Mouse (Mus musculus): ENCODE data around the gene Hoxb1. TPM values are rescaled to one million over a fixed set of nuclear protein-coding genes. Genes with fewer than 3 reads are reported as not detected.
A peak's percentile ranks its signal among the peaks of the same experiment; 100 is the strongest.

Gene Hoxb1
- polyA plus RNA-seq, 1 experiment from 2014 or later: not detected

DNA sequence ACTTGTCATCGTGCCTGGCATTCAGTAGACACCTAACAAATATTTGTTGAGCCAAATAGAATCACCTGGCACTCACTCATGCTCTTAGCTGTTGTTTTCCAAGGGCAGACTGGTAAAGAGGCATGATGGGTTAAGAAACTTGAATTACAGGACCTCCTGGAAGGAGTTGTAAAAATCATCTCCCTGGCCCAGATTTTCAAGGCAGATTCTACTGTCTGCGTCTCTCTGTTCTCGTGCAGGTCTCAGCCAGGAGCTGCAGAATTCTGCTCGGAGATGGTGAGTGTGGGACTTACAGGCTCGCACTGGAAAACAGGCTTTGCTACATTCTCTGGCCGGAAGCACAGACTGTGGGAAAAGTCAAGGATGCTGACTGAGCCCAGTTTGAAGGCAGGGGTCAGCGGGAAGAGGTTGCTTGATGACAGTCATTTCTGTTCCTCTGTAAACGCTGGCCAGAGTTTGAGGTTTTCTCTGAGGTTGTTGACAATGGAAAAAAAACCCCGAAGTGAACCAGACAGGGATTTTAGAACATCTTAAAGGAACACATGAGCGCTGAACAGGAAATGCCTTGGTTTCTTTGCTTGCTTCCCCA is 38.6 kb downstream of the Hoxb1 start:
- DNase-seq (ENCODE audit: low spot score): peak; percentile 44
- Histone ChIP-seq H3K9ac (replicated peaks; ENCODE audit: low read depth) (no peak overlapping the region), H3K27me3 (replicated peaks; ENCODE audit: insufficient read depth, low read length) (0 out of 2 replicates have a peak, but pooled peaks cover 6% of the 10 kb centered on the region), H3K4me1 (ENCODE audit: insufficient read depth, low read depth, low read length) (no peaks in the 10 kb centered on the region), H3K36me3 (ENCODE audit: insufficient read depth, low read length) (no peaks in the 10 kb centered on the region), H3K9me3 (ENCODE audit: low read length) (no peaks in the 10 kb centered on the region), H3K27ac (ENCODE audit: low read length) (peak overlapping the region; percentile 38; the same call in 1 of the 2 replicates), H3K4me3 (ENCODE audit: low read depth, low read length) (no peak overlapping the region), H3K4me2 (replicated peaks; ENCODE audit: low read depth, low read length) (no peak overlapping the region)
- ATAC-seq: no peak
- WGBS: 17% methylated on average over 10 of the region's 10 CpGs
- TF ChIP-seq CTCF (IDR thresholded peaks at IDR 0.05) (no peak), EP300 (IDR thresholded peaks at IDR 0.05) (no peak)

- peak overlapping the region; percentile 38; the same call in 1 of the 2 replicates for H3K27ac ChIP-seq (ENCODE audit: low read length)
- DNase-seq (ENCODE audit: low spot score): no peak
- H3K9ac ChIP-seq (replicated peaks; ENCODE audit: low read depth): no peak overlapping the region
- H3K4me3 ChIP-seq (ENCODE audit: low read depth, low read length): no peak overlapping the region
- no peaks in the 10 kb centered on the region for H3K4me1 ChIP-seq (ENCODE audit: insufficient read depth, low read depth, low read length)
- WGBS: 64% methylated on average over 7 of the region's 7 CpGs
- no peaks in the 10 kb centered on the region for H3K36me3 ChIP-seq (ENCODE audit: insufficient read depth, low read length)
- H3K4me2 ChIP-seq (replicated peaks; ENCODE audit: low read depth, low read length): no peak overlapping the region
- no peak for TF ChIP-seq CTCF (IDR thresholded peaks at IDR 0.05)
- no peak for TF ChIP-seq EP300 (IDR thresholded peaks at IDR 0.05)
- 0 out of 2 replicates have a peak, but pooled peaks cover 6% of the 10 kb centered on the region for H3K27me3 ChIP-seq (replicated peaks; ENCODE audit: insufficient read depth, low read length)
- H3K9me3 ChIP-seq (ENCODE audit: low read length): no peaks in the 10 kb centered on the region
- ATAC-seq: peak; percentile 18; the same call in 1 of the 2 replicates
Measured at GRCm38 (mm10) chr11:96404831-96405230, 39.3 kb downstream of the Hoxb1 start.

DNA sequence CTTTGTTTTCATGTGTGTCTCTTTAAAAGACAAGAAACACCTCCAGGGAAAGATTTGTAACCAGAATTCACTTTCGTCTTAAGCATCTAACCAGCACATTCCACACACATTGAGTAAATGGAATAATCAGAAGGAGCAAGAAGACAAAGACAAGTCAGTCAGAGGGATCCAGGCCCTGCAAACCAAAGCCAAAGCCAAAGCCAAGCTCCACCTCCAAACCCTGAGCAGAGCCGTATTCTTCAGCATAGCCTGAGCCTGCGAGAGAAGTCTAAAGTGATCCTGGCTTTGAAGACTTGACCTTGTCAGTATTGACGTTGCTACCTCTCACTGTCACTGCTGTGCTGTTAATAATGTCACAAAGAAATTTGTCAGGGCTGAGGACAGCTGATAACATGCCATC is 40.0 kb downstream of the Hoxb1 start:
- WGBS: 45% methylated on average over 4 of the region's 4 CpGs
- 0 out of 2 replicates have a peak, but pooled peaks cover 6% of the 10 kb centered on the region for H3K27me3 ChIP-seq (replicated peaks; ENCODE audit: insufficient read depth, low read length)
- no peak overlapping the region for H3K27ac ChIP-seq (ENCODE audit: low read length)
- TF ChIP-seq CTCF (IDR thresholded peaks at IDR 0.05) (no peak), EP300 (IDR thresholded peaks at IDR 0.05) (no peak)
- no peaks in the 10 kb centered on the region for H3K4me1 ChIP-seq (ENCODE audit: insufficient read depth, low read depth, low read length)
- H3K9me3 ChIP-seq (ENCODE audit: low read length): no peaks in the 10 kb centered on the region
- H3K9ac ChIP-seq (replicated peaks; ENCODE audit: low read depth): no peak overlapping the region
- no peak for DNase-seq (ENCODE audit: low spot score)
- no peak for ATAC-seq
- no peak overlapping the region for H3K4me2 ChIP-seq (replicated peaks; ENCODE audit: low read depth, low read length)
- no peaks in the 10 kb centered on the region for H3K36me3 ChIP-seq (ENCODE audit: insufficient read depth, low read length)
- no peak overlapping the region for H3K4me3 ChIP-seq (ENCODE audit: low read depth, low read length)

DNA sequence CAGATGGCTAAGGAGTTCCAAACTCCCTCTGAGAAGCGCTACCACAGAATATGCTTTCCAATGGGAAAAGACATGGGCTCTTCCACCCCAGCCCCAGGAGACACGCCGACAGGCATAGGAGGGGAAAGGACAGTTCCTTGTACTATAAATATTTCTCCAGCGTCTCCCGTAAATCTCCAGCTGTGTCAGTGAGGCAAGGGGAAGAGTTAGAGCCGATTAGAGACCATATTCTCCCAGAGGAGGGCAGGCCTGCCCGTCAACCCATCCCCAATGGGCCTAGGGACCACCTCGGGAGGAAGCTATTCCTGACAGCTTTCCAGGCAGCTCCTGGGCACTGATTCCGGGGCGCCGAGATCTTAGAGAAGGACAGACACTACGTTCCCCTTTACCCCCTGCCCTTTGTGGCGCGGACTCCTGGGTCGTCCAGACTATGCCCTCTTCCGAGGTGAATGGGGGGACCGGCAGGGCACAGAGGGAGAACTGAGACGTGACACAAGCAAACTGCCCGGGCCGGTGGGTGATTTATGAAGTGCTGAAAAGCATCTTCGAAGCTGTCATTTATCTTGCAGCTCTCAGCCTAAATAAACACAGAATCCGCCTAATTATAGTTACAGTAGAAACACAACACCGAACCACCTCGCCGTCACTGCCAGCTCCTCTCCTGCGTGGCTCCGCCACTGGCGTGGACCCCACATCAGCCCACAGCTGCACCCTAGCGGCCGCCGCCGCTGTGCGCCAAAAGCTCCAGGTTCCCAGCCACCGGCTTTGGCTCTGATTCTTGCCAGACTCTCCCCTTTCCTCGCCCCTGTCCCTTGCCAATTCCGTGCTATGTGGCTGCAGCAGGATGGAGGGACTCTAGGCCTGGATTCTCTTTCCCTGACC is 41.9 kb downstream of the Hoxb1 start:
- TF ChIP-seq EP300 (IDR thresholded peaks at IDR 0.05) (no peak), CTCF (IDR thresholded peaks at IDR 0.05) (peak; percentile 91)
- H3K27me3 ChIP-seq (replicated peaks; ENCODE audit: insufficient read depth, low read length): 0 out of 2 replicates have a peak, but pooled peaks cover 6% of the 10 kb centered on the region
- no peak overlapping the region for H3K4me3 ChIP-seq (ENCODE audit: low read depth, low read length)
- peak overlapping the region; percentile 22; the same call in 1 of the 2 replicates for H3K27ac ChIP-seq (ENCODE audit: low read length)
- WGBS: 10% methylated on average over 36 of the region's 36 CpGs
- H3K9ac ChIP-seq (replicated peaks; ENCODE audit: low read depth): no peak overlapping the region
- peak overlapping the region; percentile 40 for H3K4me2 ChIP-seq (replicated peaks; ENCODE audit: low read depth, low read length)
- H3K36me3 ChIP-seq (ENCODE audit: insufficient read depth, low read length): no peaks in the 10 kb centered on the region
- DNase-seq (ENCODE audit: low spot score) (peak; percentile 79), ATAC-seq (peak; percentile 74)
- H3K9me3 ChIP-seq (ENCODE audit: low read length): no peaks in the 10 kb centered on the region
- no peaks in the 10 kb centered on the region for H3K4me1 ChIP-seq (ENCODE audit: insufficient read depth, low read depth, low read length)

GRCm38 (mm10) chr11:96408234-96409010 is 42.9 kb downstream of the Hoxb1 start:
- ATAC-seq (peak; percentile 69), DNase-seq (ENCODE audit: low spot score) (peak; percentile 66)
- H3K4me2 ChIP-seq (replicated peaks; ENCODE audit: low read depth, low read length): peak overlapping the region; percentile 40; the same call in 1 of the 2 replicates
- H3K36me3 ChIP-seq (ENCODE audit: insufficient read depth, low read length): no peaks in the 10 kb centered on the region
- H3K4me1 ChIP-seq (ENCODE audit: insufficient read depth, low read depth, low read length): peaks cover 7% of the 10 kb centered on the region; the same call in 1 of the 2 replicates
- H3K9me3 ChIP-seq (ENCODE audit: low read length): no peaks in the 10 kb centered on the region
- H3K9ac ChIP-seq (replicated peaks; ENCODE audit: low read depth): no peak overlapping the region
- TF ChIP-seq EP300 (IDR thresholded peaks at IDR 0.05) (no peak), CTCF (IDR thresholded peaks at IDR 0.05) (no peak)
- H3K4me3 ChIP-seq (ENCODE audit: low read depth, low read length): no peak overlapping the region
- 40% methylated on average over 14 of the region's 14 CpGs for WGBS
- H3K27me3 ChIP-seq (replicated peaks; ENCODE audit: insufficient read depth, low read length): 0 out of 2 replicates have a peak, but pooled peaks cover 6% of the 10 kb centered on the region
- peak overlapping the region; percentile 22; the same call in 1 of the 2 replicates for H3K27ac ChIP-seq (ENCODE audit: low read length)

Data from lung, postnatal 0 days (tissue).